13 mouse cellular contexts compared by ENCODE assay signal in genomic region chr13:34859406-34859805, GRCm38 (mm10). TPM values are rescaled to one million over a fixed set of nuclear protein-coding genes. Genes with fewer than 3 reads are reported as not detected.
DNase-seq lines count a peak whose midpoint lies in the region.
"Had no signal": no experiment of that assay in that cellular context is flagged by ENCODE, and none has a peak within 500 bp of the region (broad histone marks: within the 10 kb centered on the region; RNA-seq: fewer than 3 reads in every experiment).

No protein-coding gene starts in this region.

- intact Hi-C loops in left cerebral cortex, postnatal 4 days (cut with DNase I), result no loop called here

- peak; percentile 27 for DNase-seq in left cerebral cortex, adult 11 months (ENCODE audit: low spot score)
- DNase-seq in left cerebral cortex, postnatal 4 days, result no peak
- DNase-seq in frontal cortex, postnatal 36 days (ENCODE audit: low spot score in 2 of 2), result peak; percentile 42 to 67
- peak; percentile 19 to 60 for DNase-seq in left cerebral cortex, adult 9 months (ENCODE audit: low spot score in 2 of 2)
- peak; percentile 94 for DNase-seq in telencephalon, adult 2 months (ENCODE audit: low read depth, low spot score)
- DNase-seq in gastrocnemius, adult 8-10 months (ENCODE audit: low spot score in 2 of 2), result no peak
- no peak for DNase-seq in adrenal gland, postnatal 14 days
- DNase-seq: cerebellum, adult 11-12 months; cerebellum, postnatal 36 days; heart, postnatal 14 days; lung, adult 18-20 months; lung, postnatal 36 days; thymus, adult 2 months had no signal

RNA-seq across cellular contexts. Expression of gene Prpf4b, which starts 15.7 kb away (rescaled TPM):
- total RNA-seq in left cerebral cortex, postnatal 4 days (2021), result 100 to 1,000 TPM in 1 of 2 experiments, 10 to 100 TPM in 1; 92.7 to 100 TPM
- total RNA-seq in gastrocnemius, adult 8-10 months (2022), result 10 to 100 TPM; 17.6 to 24.7 (median 19.7) TPM
- 100 and 102 TPM in 2 replicates for total RNA-seq in adrenal gland, postnatal 14 days (2021)

Comparison
In these comparisons a context has a peak if more than half of its experiments do, and no peak if none do; other contexts are left out.
1. DNase-seq: peak in left cerebral cortex, adult 11 months (single experiment), frontal cortex, postnatal 36 days (2 of 2), left cerebral cortex, adult 9 months (2 of 2) and telencephalon, adult 2 months (single experiment); none in left cerebral cortex, postnatal 4 days (single experiment), gastrocnemius, adult 8-10 months (0 of 2) and adrenal gland, postnatal 14 days (single experiment).